Mouse (Mus musculus): ENCODE measurements around the gene Sox11. TPM values are rescaled to one million over a fixed set of nuclear protein-coding genes. Genes with fewer than 3 reads are reported as not detected.
A peak's percentile ranks its signal among the peaks of the same experiment; 100 is the strongest.

The Sox11 gene
- polyA plus RNA-seq, 1 experiment from 2014 or later: 618 TPM

DNA sequence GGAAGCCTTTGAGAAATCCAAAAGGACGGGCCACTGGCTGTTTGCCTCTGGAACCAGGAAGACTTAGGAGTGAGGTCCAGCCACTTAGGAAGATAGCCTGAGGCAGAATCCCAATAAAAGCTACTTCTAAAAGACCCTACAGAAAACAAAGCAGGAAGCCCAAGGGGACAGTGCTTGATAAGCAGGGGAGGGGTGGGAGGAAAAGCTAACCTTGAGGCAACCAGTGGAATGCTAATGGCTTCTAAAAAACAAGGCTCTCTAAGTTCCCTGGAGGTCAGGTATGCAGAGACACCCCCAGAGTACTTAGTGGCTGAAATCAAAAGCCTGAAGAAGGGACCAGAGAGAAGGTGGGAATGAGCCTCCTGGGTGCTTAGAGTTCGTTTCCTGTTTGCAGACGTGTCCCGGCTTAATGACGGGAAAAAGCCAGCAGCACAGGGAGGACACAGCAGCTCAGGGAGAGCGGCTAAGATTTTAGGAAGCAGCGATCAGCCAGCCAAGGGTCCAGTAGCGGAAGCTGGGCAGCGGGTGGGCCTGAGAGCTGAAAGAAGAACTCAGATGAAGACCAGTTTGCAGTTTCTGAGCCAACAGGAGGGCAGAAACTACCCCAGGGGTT lies 30.4 kb downstream of the Sox11 start:
- Histone ChIP-seq H3K36me3 (ENCODE audit: control insufficient read depth, insufficient read depth, low read length) (no peaks in the 10 kb centered on the region), H3K4me1 (ENCODE audit: control insufficient read depth, insufficient read depth, low read length) (peaks cover 9% of the 10 kb centered on the region), H3K27me3 (ENCODE audit: control insufficient read depth, insufficient read depth, low read length) (no peaks in the 10 kb centered on the region), H3K4me2 (peak overlapping the region; percentile 8; the same call in 1 of the 2 replicates), H3K4me3 (ENCODE audit: low read depth, low read length) (no peak overlapping the region), H3K9me3 (ENCODE audit: control insufficient read depth, low read length) (no peaks in the 10 kb centered on the region), H3K27ac (ENCODE audit: low read depth, low read length) (no peak overlapping the region), H3K9ac (ENCODE audit: low read length) (no peak overlapping the region)
- DNase-seq (ENCODE audit: low spot score, missing footprints): peak; percentile 88
- 14% methylated on average over 9 of the region's 9 CpGs for WGBS
- ATAC-seq (ENCODE audit: low FRiP score): no peak

DNA sequence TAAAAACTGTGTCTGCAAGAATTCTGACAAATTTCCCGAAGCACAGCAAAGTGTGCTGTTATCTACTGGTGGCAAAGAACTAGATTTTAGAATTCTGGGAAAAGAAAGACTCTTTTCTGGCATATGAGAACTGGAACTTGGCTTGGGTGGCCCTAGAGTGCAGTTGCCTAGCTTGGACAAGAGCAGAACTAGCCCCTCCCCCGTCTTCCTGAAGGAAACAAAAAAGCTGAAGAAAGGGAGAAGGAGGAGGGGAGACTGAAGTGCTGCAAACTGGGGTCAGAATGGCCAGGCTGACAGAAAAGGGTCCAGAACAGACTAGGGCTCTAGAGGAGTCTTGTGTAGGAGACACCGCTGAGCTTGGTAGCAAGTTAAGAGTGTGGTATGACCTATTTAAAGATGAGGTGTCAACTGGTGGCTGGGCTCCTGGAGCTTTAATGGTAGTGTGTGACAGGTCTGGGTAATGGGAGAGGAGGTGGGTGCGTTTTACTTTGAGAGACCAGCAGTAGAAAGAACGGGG lies 31.0 kb downstream of the Sox11 start:
- H3K27ac ChIP-seq (ENCODE audit: low read depth, low read length): no peak overlapping the region

DNA sequence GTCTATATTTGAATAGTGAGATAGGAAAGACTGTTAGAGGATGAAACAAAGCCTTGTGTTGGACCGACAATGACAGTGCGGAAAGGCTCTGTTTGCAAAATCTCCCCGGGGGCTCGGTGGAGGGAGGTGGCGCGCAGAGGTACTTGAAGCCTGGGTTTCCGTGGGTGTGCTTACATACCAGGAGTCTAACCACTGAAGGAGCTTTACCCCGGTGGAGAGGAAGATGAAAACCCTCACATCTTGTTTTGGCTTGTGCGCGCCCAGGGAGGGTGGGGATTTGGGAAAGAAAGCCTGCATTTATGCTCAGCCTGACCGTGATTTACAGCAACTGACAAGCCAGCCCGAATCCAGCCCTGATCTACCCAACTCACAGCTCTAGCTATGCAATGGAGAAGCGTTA lies 31.7 kb downstream of the Sox11 start:
- Histone ChIP-seq H3K27me3 (ENCODE audit: control insufficient read depth, insufficient read depth, low read length) (no peaks in the 10 kb centered on the region), H3K27ac (ENCODE audit: low read depth, low read length) (no peak overlapping the region), H3K9me3 (ENCODE audit: control insufficient read depth, low read length) (no peaks in the 10 kb centered on the region), H3K4me2 (no peak overlapping the region), H3K36me3 (ENCODE audit: control insufficient read depth, insufficient read depth, low read length) (no peaks in the 10 kb centered on the region), H3K4me3 (ENCODE audit: low read depth, low read length) (no peak overlapping the region), H3K4me1 (ENCODE audit: control insufficient read depth, insufficient read depth, low read length) (peaks cover 9% of the 10 kb centered on the region), H3K9ac (ENCODE audit: low read length) (no peak overlapping the region)
- DNase-seq (ENCODE audit: low spot score, missing footprints) (no peak), ATAC-seq (ENCODE audit: low FRiP score) (no peak)
- 81% methylated on average over 13 of the region's 13 CpGs for WGBS

More for the DNA sequence above, 31.0 kb downstream of the Sox11 start:
- Histone ChIP-seq H3K36me3 (ENCODE audit: control insufficient read depth, insufficient read depth, low read length) (no peaks in the 10 kb centered on the region), H3K9me3 (ENCODE audit: control insufficient read depth, low read length) (no peaks in the 10 kb centered on the region), H3K27me3 (ENCODE audit: control insufficient read depth, insufficient read depth, low read length) (no peaks in the 10 kb centered on the region), H3K9ac (ENCODE audit: low read length) (no peak overlapping the region), H3K4me3 (ENCODE audit: low read depth, low read length) (no peak overlapping the region), H3K4me1 (ENCODE audit: control insufficient read depth, insufficient read depth, low read length) (peaks cover 9% of the 10 kb centered on the region), H3K4me2 (no peak overlapping the region)
- ATAC-seq (ENCODE audit: low FRiP score) (no peak), DNase-seq (ENCODE audit: low spot score, missing footprints) (peak; percentile 89)
- 38% methylated on average over 5 of the region's 5 CpGs for whole genome bisulfite sequencing

DNA sequence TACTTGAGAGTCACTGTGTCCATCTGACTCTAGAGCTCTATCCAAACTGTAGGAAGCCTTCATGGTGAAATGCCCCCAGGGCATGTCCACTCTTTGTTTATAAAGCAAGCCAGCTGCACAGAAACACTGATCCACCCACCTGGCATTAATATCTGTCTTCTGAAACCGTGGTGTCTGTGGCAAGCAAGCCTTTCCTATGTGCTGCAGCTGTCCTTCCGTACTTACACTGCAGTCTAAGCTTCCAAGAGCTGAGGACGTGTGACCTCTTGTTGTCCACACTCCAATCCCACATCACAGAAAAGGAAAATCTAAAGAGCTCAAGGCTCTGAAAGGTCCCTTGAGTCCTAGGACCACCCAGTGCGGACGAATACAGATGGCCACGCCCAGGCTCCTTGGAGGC lies 32.4 kb downstream of the Sox11 start:
- DNase-seq (ENCODE audit: low spot score, missing footprints) (no peak), ATAC-seq (ENCODE audit: low FRiP score) (no peak)
- peaks cover 12% of the 10 kb centered on the region for H3K4me1 ChIP-seq (ENCODE audit: control insufficient read depth, insufficient read depth, low read length)
- H3K4me3 ChIP-seq (ENCODE audit: low read depth, low read length): no peak overlapping the region
- WGBS: 80% methylated on average over 6 of the region's 6 CpGs
- no peaks in the 10 kb centered on the region for H3K9me3 ChIP-seq (ENCODE audit: control insufficient read depth, low read length)
- no peaks in the 10 kb centered on the region for H3K27me3 ChIP-seq (ENCODE audit: control insufficient read depth, insufficient read depth, low read length)
- no peak overlapping the region for H3K9ac ChIP-seq (ENCODE audit: low read length)
- H3K36me3 ChIP-seq (ENCODE audit: control insufficient read depth, insufficient read depth, low read length): no peaks in the 10 kb centered on the region
- no peak overlapping the region for H3K27ac ChIP-seq (ENCODE audit: low read depth, low read length)
- no peak overlapping the region for H3K4me2 ChIP-seq

DNA sequence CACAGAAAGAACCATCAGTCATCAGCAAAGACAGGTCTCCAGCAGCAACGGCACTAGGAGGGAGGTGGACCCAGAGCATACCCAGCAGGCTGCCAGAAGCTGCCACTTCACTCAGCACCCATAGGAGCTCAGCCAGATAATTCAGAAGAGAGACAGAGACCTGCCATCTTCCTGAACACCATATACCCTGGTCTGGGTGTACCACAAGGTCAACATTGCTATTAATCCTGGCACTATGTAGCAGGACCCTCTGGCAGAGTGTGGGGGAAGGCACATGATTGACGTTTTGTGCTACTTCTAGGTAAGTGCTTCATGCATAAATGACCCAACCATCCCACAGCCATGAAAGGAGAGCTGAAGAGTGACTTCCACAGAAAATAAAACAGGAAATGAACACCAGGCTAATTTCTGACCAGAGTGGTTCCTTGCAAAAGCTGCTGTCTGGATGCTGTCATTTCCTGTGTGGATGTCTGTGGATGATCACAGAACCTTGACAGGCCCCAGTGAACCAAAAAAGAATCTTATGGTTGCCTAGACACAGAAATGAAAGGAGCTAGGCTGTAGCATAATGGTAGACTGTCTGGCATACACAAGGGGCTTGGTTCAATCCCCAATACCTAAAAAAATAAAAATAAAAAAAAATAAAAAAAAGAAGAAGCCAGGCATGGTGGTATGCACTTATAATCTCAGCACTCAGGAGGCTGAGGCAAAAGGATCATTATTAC lies 37.5 kb downstream of the Sox11 start:
- Histone ChIP-seq H3K4me3 (ENCODE audit: low read depth, low read length) (no peak overlapping the region), H3K27me3 (ENCODE audit: control insufficient read depth, insufficient read depth, low read length) (no peaks in the 10 kb centered on the region), H3K4me2 (no peak overlapping the region), H3K36me3 (ENCODE audit: control insufficient read depth, insufficient read depth, low read length) (no peaks in the 10 kb centered on the region), H3K9ac (ENCODE audit: low read length) (no peak overlapping the region), H3K4me1 (ENCODE audit: control insufficient read depth, insufficient read depth, low read length) (peaks cover 3% of the 10 kb centered on the region; the same call in 1 of the 2 replicates), H3K27ac (ENCODE audit: low read depth, low read length) (no peak overlapping the region), H3K9me3 (ENCODE audit: control insufficient read depth, low read length) (no peaks in the 10 kb centered on the region)
- 67% methylated on average over 2 of the region's 2 CpGs for WGBS
- no peak for ATAC-seq (ENCODE audit: low FRiP score)
- no peak for DNase-seq (ENCODE audit: low spot score, missing footprints)

DNA sequence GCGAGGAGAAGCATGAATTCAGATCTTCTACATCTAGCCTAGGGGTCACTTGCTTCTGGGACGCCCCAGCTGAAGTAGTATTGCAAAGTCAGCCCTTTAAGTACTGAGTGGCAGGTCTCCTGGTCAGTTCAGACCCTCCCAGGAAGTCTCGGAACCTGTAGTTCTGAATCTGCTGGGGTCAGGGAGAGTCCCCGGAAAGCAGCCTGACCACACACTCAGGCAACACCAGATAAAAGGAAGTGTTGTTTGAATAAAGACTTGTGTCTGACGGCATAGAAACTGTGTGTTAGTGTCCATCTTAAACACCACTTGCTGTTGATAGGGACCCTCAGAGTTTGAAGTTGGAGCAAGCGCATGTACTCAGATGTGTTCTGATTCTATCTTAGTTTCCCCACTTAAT lies 39.2 kb downstream of the Sox11 start:
- Histone ChIP-seq H3K36me3 (ENCODE audit: control insufficient read depth, insufficient read depth, low read length) (no peaks in the 10 kb centered on the region), H3K4me2 (no peak overlapping the region), H3K9ac (ENCODE audit: low read length) (no peak overlapping the region), H3K27ac (ENCODE audit: low read depth, low read length) (no peak overlapping the region), H3K27me3 (ENCODE audit: control insufficient read depth, insufficient read depth, low read length) (no peaks in the 10 kb centered on the region), H3K9me3 (ENCODE audit: control insufficient read depth, low read length) (no peaks in the 10 kb centered on the region), H3K4me3 (ENCODE audit: low read depth, low read length) (no peak overlapping the region), H3K4me1 (ENCODE audit: control insufficient read depth, insufficient read depth, low read length) (peaks cover 3% of the 10 kb centered on the region; the same call in 1 of the 2 replicates)
- DNase-seq (ENCODE audit: low spot score, missing footprints): no peak
- ATAC-seq (ENCODE audit: low FRiP score): no peak
- 81% methylated on average over 6 of the region's 6 CpGs for WGBS

DNA sequence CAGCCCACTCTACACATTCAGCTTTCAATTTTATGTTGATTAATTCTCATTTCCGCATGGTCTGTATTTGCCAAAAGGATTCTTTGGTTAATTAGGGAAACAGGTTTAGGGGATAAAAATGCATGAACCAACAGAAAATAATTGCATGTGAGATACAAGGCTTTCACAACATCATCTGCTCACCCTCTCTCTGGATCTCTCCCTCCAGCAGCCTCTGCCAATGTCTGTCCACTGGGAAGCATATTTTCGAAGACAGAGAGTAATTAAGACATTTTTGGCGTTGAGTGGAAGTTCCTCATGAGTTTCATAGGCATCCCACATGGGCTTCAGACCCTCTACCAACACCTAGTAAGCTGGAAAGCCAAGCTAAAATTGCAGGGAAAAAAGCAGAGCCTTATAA lies 43.7 kb downstream of the Sox11 start:
- DNase-seq (ENCODE audit: low spot score, missing footprints) (no peak), ATAC-seq (ENCODE audit: low FRiP score) (no peak)
- no peaks in the 10 kb centered on the region for H3K36me3 ChIP-seq (ENCODE audit: control insufficient read depth, insufficient read depth, low read length)
- no peaks in the 10 kb centered on the region for H3K27me3 ChIP-seq (ENCODE audit: control insufficient read depth, insufficient read depth, low read length)
- no peaks in the 10 kb centered on the region for H3K4me1 ChIP-seq (ENCODE audit: control insufficient read depth, insufficient read depth, low read length)
- 87% methylated on average over 3 of the region's 3 CpGs for WGBS
- H3K9ac ChIP-seq (ENCODE audit: low read length): no peak overlapping the region
- H3K9me3 ChIP-seq (ENCODE audit: control insufficient read depth, low read length): no peaks in the 10 kb centered on the region
- no peak overlapping the region for H3K4me3 ChIP-seq (ENCODE audit: low read depth, low read length)
- H3K27ac ChIP-seq (ENCODE audit: low read depth, low read length): no peak overlapping the region
- no peak overlapping the region for H3K4me2 ChIP-seq

DNA sequence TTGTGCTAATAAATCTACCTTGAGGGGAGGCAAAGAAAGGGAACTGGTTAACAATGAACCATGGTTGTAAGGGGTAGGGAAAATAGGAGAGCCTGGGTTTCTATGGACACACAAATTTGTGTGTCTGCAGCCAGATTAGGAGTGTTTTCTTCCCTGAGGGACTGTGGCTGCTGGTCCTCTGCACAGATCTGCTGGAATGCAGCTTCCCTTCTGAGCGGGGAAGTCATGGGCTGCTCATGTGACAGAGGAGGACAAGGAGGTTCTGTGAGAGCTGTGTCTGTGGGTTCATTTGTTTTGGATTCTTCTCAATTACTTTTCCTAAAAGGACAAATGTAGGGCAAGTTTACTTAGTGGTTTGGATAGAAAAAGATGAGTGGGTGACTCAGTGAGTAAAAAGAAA lies 48.2 kb downstream of the Sox11 start:
- WGBS: 28% methylated on average over 1 of the region's 1 CpGs
- no peaks in the 10 kb centered on the region for H3K27me3 ChIP-seq (ENCODE audit: control insufficient read depth, insufficient read depth, low read length)
- H3K4me2 ChIP-seq: no peak overlapping the region
- no peaks in the 10 kb centered on the region for H3K36me3 ChIP-seq (ENCODE audit: control insufficient read depth, insufficient read depth, low read length)
- H3K27ac ChIP-seq (ENCODE audit: low read depth, low read length): no peak overlapping the region
- no peaks in the 10 kb centered on the region for H3K4me1 ChIP-seq (ENCODE audit: control insufficient read depth, insufficient read depth, low read length)
- H3K9ac ChIP-seq (ENCODE audit: low read length): no peak overlapping the region
- no peaks in the 10 kb centered on the region for H3K9me3 ChIP-seq (ENCODE audit: control insufficient read depth, low read length)
- H3K4me3 ChIP-seq (ENCODE audit: low read depth, low read length): no peak overlapping the region
- DNase-seq (ENCODE audit: low spot score, missing footprints): no peak
- no peak for ATAC-seq (ENCODE audit: low FRiP score)

DNA sequence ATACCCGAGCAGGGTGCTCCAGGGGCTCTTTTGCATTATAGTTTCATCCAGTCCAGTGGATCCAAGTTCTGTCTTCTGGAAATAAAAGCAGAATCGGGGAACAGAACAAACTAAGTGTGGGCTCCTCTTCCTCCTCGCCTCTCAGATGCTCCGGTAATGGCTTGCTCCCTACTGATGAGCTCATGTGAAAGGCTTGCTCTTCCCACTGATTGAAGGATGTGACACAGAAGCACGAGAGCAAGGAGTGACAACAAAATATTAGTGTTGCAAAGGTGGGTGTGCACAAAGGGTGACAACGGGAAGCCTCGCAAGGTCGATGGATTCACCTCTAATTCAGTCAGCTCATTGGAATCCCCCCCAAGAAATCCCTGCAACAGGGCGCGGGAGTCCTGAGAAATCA lies 48.6 kb downstream of the Sox11 start:
- 70% methylated on average over 10 of the region's 10 CpGs for WGBS
- no peak for ATAC-seq (ENCODE audit: low FRiP score)
- no peak for DNase-seq (ENCODE audit: low spot score, missing footprints)
- Histone ChIP-seq H3K9ac (ENCODE audit: low read length) (no peak overlapping the region), H3K27me3 (ENCODE audit: control insufficient read depth, insufficient read depth, low read length) (no peaks in the 10 kb centered on the region), H3K4me1 (ENCODE audit: control insufficient read depth, insufficient read depth, low read length) (no peaks in the 10 kb centered on the region), H3K27ac (ENCODE audit: low read depth, low read length) (0 out of 2 replicates have a peak overlapping the region, but pooled peaks have one; percentile 26), H3K4me3 (ENCODE audit: low read depth, low read length) (no peak overlapping the region), H3K36me3 (ENCODE audit: control insufficient read depth, insufficient read depth, low read length) (no peaks in the 10 kb centered on the region), H3K4me2 (no peak overlapping the region), H3K9me3 (ENCODE audit: control insufficient read depth, low read length) (no peaks in the 10 kb centered on the region)

Data from midbrain, embryonic 11.5 days (tissue).